Mouse (Mus musculus): ENCODE measurements around the gene Acadl.

- TF ChIP-seq POLR2A (IDR thresholded peaks at IDR 0.05; ENCODE audit: low read depth, low read length) = no peak
- no peak for TF ChIP-seq CTCF (IDR thresholded peaks at IDR 0.05; ENCODE audit: extremely low read depth, insufficient read length, insufficient replicate concordance, low read depth, low read length)
Measured at GRCm38 (mm10) chr1:66817865-66818315, 45.2 kb downstream of the Acadl start.
